ENCODE assay signal across 8 mouse cellular contexts in the genomic region with DNA sequence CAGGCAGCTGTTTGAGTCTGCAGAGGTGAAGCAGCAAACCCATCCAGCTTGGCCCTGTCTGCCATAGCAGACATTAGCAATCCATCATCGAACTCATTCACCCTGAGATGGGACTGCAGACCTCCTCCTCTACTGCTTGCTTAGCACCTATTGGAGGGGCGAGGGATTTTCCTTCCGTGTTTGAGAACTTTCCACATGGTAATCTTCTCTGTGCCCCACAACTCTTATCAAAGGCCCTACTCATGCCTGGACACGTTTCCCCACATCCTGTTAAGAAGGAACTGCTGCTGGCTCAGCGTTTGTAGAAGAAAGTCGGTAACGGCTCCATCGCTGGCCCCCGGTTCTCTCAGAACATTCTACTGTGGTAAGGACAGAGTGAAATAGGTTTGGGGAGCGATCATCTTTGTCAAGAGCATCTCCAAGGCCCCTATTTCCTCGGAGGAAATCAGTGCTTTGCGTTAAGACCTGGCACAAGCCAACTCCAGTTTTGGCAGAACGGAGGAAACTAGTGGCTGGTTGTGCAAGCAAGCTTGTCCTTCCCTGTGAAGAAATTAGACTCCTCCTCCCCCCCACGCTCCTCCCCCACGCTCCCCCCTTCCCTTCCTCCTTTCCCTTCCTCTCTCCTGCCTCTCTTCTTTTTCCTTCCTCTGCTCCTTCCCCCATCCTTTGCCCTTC. TPM values are rescaled to one million over a fixed set of nuclear protein-coding genes. Genes with fewer than 3 reads are reported as not detected.
DNase-seq lines count a peak whose midpoint lies in the region; ATAC-seq lines count a peak whose summit lies in the region.

No protein-coding gene starts in this region.

- H3K4me3 ChIP-seq in heart, embryonic 11.5 days (ENCODE audit: low read depth, low read length) = no peak overlapping the region
- no peak overlapping the region for H3K4me3 ChIP-seq in midbrain, embryonic 13.5 days (replicated peaks)

- peaks cover 10% of the 10 kb centered on the region for H3K4me1 ChIP-seq in heart, embryonic 11.5 days (ENCODE audit: control insufficient read depth, insufficient read depth, low read length)
- no peaks in the 10 kb centered on the region for H3K4me1 ChIP-seq in midbrain, embryonic 13.5 days (replicated peaks)

- WGBS in heart, embryonic 11.5 days (ENCODE audit: insufficient replicate concordance) = 43% methylated on average over 15 of the region's 15 CpGs
- WGBS in midbrain, embryonic 13.5 days = 76% methylated on average over 15 of the region's 15 CpGs

- peak; percentile 86 for ATAC-seq in activated CD4-positive, CD25-positive, alpha-beta regulatory T cell, adult 4 months
- ATAC-seq in heart, embryonic 11.5 days (replicated peaks; ENCODE audit: insufficient number of reproducible peaks, low FRiP score, low TSS enrichment) = no peak; the same call in 1 of the 2 replicates
- peak; percentile 88 for ATAC-seq in megakaryocyte progenitor cell, adult 5-6 weeks (replicated peaks; ENCODE audit: poor library complexity)
- no peak for ATAC-seq in midbrain, embryonic 13.5 days

- no peaks in the 10 kb centered on the region for H3K9me3 ChIP-seq in heart, embryonic 11.5 days (replicated peaks; ENCODE audit: control insufficient read depth, low read length)
- no peaks in the 10 kb centered on the region for H3K9me3 ChIP-seq in midbrain, embryonic 13.5 days

- H3K9ac ChIP-seq in heart, embryonic 11.5 days (ENCODE audit: low read depth, low read length) = no peak overlapping the region
- H3K9ac ChIP-seq in midbrain, embryonic 13.5 days (replicated peaks) = no peak overlapping the region

- H3K4me2 ChIP-seq in heart, embryonic 11.5 days = peak overlapping the region; percentile 27
- H3K4me2 ChIP-seq in midbrain, embryonic 13.5 days (replicated peaks) = no peak overlapping the region

- H3K36me3 ChIP-seq in heart, embryonic 11.5 days (ENCODE audit: control insufficient read depth, insufficient read depth, low read length) = no peaks in the 10 kb centered on the region
- H3K36me3 ChIP-seq in midbrain, embryonic 13.5 days = no peaks in the 10 kb centered on the region

- DNase-seq in heart, adult 18-20 months = peak; percentile 84
- no peak for DNase-seq in heart, adult 11 months
- peak; percentile 67 to 77 for DNase-seq in kidney, postnatal 4 days
- peak; percentile 72 to 73 for DNase-seq in thymus, postnatal 36 days

- H3K27ac ChIP-seq in heart, embryonic 11.5 days (ENCODE audit: low read depth, low read length) = peak overlapping the region; percentile 72
- no peak overlapping the region for H3K27ac ChIP-seq in midbrain, embryonic 13.5 days

- H3K27me3 ChIP-seq in heart, embryonic 11.5 days (ENCODE audit: control insufficient read depth, insufficient read depth, low read length) = no peaks in the 10 kb centered on the region
- H3K27me3 ChIP-seq in midbrain, embryonic 13.5 days = no peaks in the 10 kb centered on the region

RNA-seq across cellular contexts. Expression of a gene that starts 4.9 kb away (rescaled TPM):
- not detected for total RNA-seq in heart, adult 18-20 months (2021)
- 1 to 10 TPM in 1 of 2 experiments, not detected in 1; 1.0 TPM for polyA plus RNA-seq in activated CD4-positive, CD25-positive, alpha-beta regulatory T cell, adult 4 months (2017; shearing (Covaris generic))
- 0.47 and 0.51 TPM in 2 replicates for polyA plus RNA-seq in heart, embryonic 11.5 days (2014; fragmentation: Nextera tagmentation; extraction: Ambion mirVana)
- total RNA-seq in megakaryocyte progenitor cell, adult 5-6 weeks (2015) = 0.51 and 0.52 TPM in 2 replicates
- total RNA-seq in megakaryocyte progenitor cell, adult 5-6 weeks (2017) = 1.5 and 3.5 TPM in 2 replicates
- not detected in 2 replicates for polyA plus RNA-seq in midbrain, embryonic 13.5 days (2015; fragmentation: Nextera tagmentation; extraction: Ambion mirVana)

RNA-seq across cellular contexts. Expression of a gene that starts 12.6 kb away (rescaled TPM):
- 100 to 1,000 TPM; 105 to 113 TPM for total RNA-seq in heart, adult 18-20 months (2021)
- polyA plus RNA-seq in activated CD4-positive, CD25-positive, alpha-beta regulatory T cell, adult 4 months (2017; shearing (Covaris generic)) = 10 to 100 TPM; 44.5 to 70.3 TPM
- 216 and 225 TPM in 2 replicates for polyA plus RNA-seq in heart, embryonic 11.5 days (2014; fragmentation: Nextera tagmentation; extraction: Ambion mirVana)
- total RNA-seq in megakaryocyte progenitor cell, adult 5-6 weeks (2015) = 431 and 436 TPM in 2 replicates
- total RNA-seq in megakaryocyte progenitor cell, adult 5-6 weeks (2017) = 207 and 219 TPM in 2 replicates
- polyA plus RNA-seq in midbrain, embryonic 13.5 days (2015; fragmentation: Nextera tagmentation; extraction: Ambion mirVana) = 235 and 262 TPM in 2 replicates

RNA-seq across cellular contexts. Expression of a gene that starts 44.8 kb away (rescaled TPM):
- total RNA-seq in heart, adult 18-20 months (2021) = over 10,000 TPM; 22,032 to 23,824 TPM
- polyA plus RNA-seq in activated CD4-positive, CD25-positive, alpha-beta regulatory T cell, adult 4 months (2017; shearing (Covaris generic)) = not detected
- polyA plus RNA-seq in heart, embryonic 11.5 days (2014; fragmentation: Nextera tagmentation; extraction: Ambion mirVana) = 6,790 and 6,847 TPM in 2 replicates
- total RNA-seq in megakaryocyte progenitor cell, adult 5-6 weeks (2015) = not detected in 2 replicates
- total RNA-seq in megakaryocyte progenitor cell, adult 5-6 weeks (2017) = not detected in 2 replicates
- polyA plus RNA-seq in midbrain, embryonic 13.5 days (2015; fragmentation: Nextera tagmentation; extraction: Ambion mirVana) = 0.93 and 1.6 TPM in 2 replicates

Comparison
In these comparisons a context has a peak if more than half of its experiments do, and no peak if none do; other contexts are left out.
1. ATAC-seq: peak in activated CD4-positive, CD25-positive, alpha-beta regulatory T cell, adult 4 months (single experiment) and megakaryocyte progenitor cell, adult 5-6 weeks (single experiment); none in heart, embryonic 11.5 days (single experiment) and midbrain, embryonic 13.5 days (single experiment).
2. RNA of a gene that starts 44.8 kb away (polyA plus RNA-seq): 6,790 to 6,847 TPM in heart, embryonic 11.5 days; 0.93 to 1.6 TPM in midbrain, embryonic 13.5 days and not detected in activated CD4-positive, CD25-positive, alpha-beta regulatory T cell, adult 4 months; every median in the first group is over 1,000 times any median in the second.